Mouse (Mus musculus): ENCODE measurements at regions not wholly inside any gene's neighbourhood (a gene's known extent, or its start where the extent isn't known, plus 50 kb on each side); places are given as distances from the start of the nearest gene placed in this dataset.
A peak's percentile ranks its signal among the peaks of the same experiment; 100 is the strongest.

- DNase-seq: peak; percentile 12 to 14
- intact Hi-C loops (cut with DNase I): no loop called here
These were observed 119.2 kb downstream of the Syk start for GRCm38 (mm10) chr13:52702201-52702611.

- intact Hi-C loops (cut with DNase I): no loop called here
- DNase-seq: no peak
These were observed 120.6 kb downstream of the Syk start for GRCm38 (mm10) chr13:52703401-52704164.

- intact Hi-C loops (cut with DNase I): no loop called here
- peak; percentile 26 to 33 for DNase-seq
These were observed 121.7 kb downstream of the Syk start for GRCm38 (mm10) chr13:52704673-52705072.

- intact Hi-C loops (cut with DNase I): loop anchor here (2.0 kb wide), 1 partner anchor 51 kb away; no protein-coding TSS in a partner anchor
- DNase-seq: no peak
These were observed 126.6 kb downstream of the Syk start for GRCm38 (mm10) chr13:52709580-52709979.

GRCm38 (mm10) chr13:52711713-52712369 is 128.9 kb downstream of the Syk start:
- intact Hi-C loops (cut with DNase I): loop anchor here (1.0 to 5.0 kb wide), 4 partner anchors 120 to 384 kb away; partner anchors contain the start of gene Auh
- DNase-seq: peak; percentile 87 to 93

GRCm38 (mm10) chr13:52721463-52721862 is 138.5 kb downstream of the Syk start:
- DNase-seq: no peak
- intact Hi-C loops (cut with DNase I): no loop called here

- intact Hi-C loops (cut with DNase I): no loop called here
- no peak for DNase-seq
These were observed 139.7 kb downstream of the Syk start for GRCm38 (mm10) chr13:52722718-52723117.

- peak; percentile 17 to 27 for DNase-seq
- intact Hi-C loops (cut with DNase I): no loop called here
These were observed 143.1 kb downstream of the Syk start for GRCm38 (mm10) chr13:52726043-52726442.

- intact Hi-C loops (cut with DNase I): no loop called here
- no peak for DNase-seq
These were observed 143.6 kb downstream of the Syk start for GRCm38 (mm10) chr13:52726525-52726924.

GRCm38 (mm10) chr13:52735453-52735933 is 152.5 kb downstream of the Syk start:
- no peak for DNase-seq
- intact Hi-C loops (cut with DNase I): no loop called here

- intact Hi-C loops (cut with DNase I): no loop called here
- peak in 1 of 2 experiments; percentile 7 for DNase-seq
These were observed 153.1 kb downstream of the Syk start for GRCm38 (mm10) chr13:52735934-52736523.

GRCm38 (mm10) chr13:52738095-52738660 is 155.2 kb downstream of the Syk start:
- intact Hi-C loops (cut with DNase I): no loop called here
- DNase-seq: peak; percentile 41 to 54

GRCm38 (mm10) chr13:52741371-52741770 is 158.4 kb downstream of the Syk start:
- intact Hi-C loops (cut with DNase I): no loop called here
- DNase-seq: no peak

GRCm38 (mm10) chr13:52756005-52756404 is 173.0 kb downstream of the Syk start:
- no peak for DNase-seq
- intact Hi-C loops (cut with DNase I): no loop called here

- intact Hi-C loops (cut with DNase I): loop anchor here (2.0 kb wide), 1 partner anchor 215 kb away; the partner anchor contains the start of gene Nfil3
- peak; percentile 74 to 80 for DNase-seq
These were observed 163.8 kb downstream of the Auh start for GRCm38 (mm10) chr13:52765508-52766181.

GRCm38 (mm10) chr13:52766236-52766635 is 163.2 kb downstream of the Auh start:
- DNase-seq: no peak
- intact Hi-C loops (cut with DNase I): no loop called here

GRCm38 (mm10) chr13:52769956-52770355 is 159.5 kb downstream of the Auh start:
- peak in 1 of 2 experiments; percentile 22 for DNase-seq
- intact Hi-C loops (cut with DNase I): no loop called here

- intact Hi-C loops (cut with DNase I): no loop called here
- no peak for DNase-seq
These were observed 158.0 kb downstream of the Auh start for GRCm38 (mm10) chr13:52771518-52771917.

GRCm38 (mm10) chr13:52772081-52772480 is 157.4 kb downstream of the Auh start:
- intact Hi-C loops (cut with DNase I): no loop called here
- no peak for DNase-seq

GRCm38 (mm10) chr13:52777396-52778034 is 152.0 kb downstream of the Auh start:
- intact Hi-C loops (cut with DNase I): no loop called here
- DNase-seq: peak; percentile 35 to 43

Measured in heart, postnatal 10 days (tissue).